Mouse (Mus musculus) liver, embryonic 12.5 days (tissue): Measurements from ENCODE around the gene Ccni. TPM values are rescaled to one million over a fixed set of nuclear protein-coding genes. Genes with fewer than 3 reads are reported as not detected.

Source experiments
- polyA plus RNA-seq: library from polyadenylated mRNA; unstranded; fragments of >200 nt; fragmentation: Nextera tagmentation; extraction: Ambion mirVana; gene quantifications from 2 replicates; pipeline ENCODE4 v1.2.1, GENCODE M21; 2016

Gene Ccni
- polyA plus RNA-seq, 1 experiment from 2014 or later, result 50.1 TPM

Other genes starting within 250 kb of the Ccni start
- gene Sowahb, start 161.5 kb downstream of the Ccni start, polyA plus RNA-seq, result 0.36 and 0.50 TPM in 2 replicates
- gene Sept11, start 113.1 kb downstream of the Ccni start, polyA plus RNA-seq, result 57.6 and 59.0 TPM in 2 replicates
- gene 2010109A12Rik, start within 50 bp of the Ccni start, polyA plus RNA-seq, result 1.2 and 1.3 TPM in 2 replicates
- gene Ccng2, start 60.8 kb upstream of the Ccni start, polyA plus RNA-seq, result 16.8 and 17.3 TPM in 2 replicates